Mouse (Mus musculus): ENCODE results near the gene Nectin3. TPM values are rescaled to one million over a fixed set of nuclear protein-coding genes. Genes with fewer than 3 reads are reported as not detected.
A peak's percentile ranks its signal among the peaks of the same experiment; 100 is the strongest.

Nectin3 gene
- polyA plus RNA-seq, 2 experiments: 2.5 to 5.1 TPM

DNA sequence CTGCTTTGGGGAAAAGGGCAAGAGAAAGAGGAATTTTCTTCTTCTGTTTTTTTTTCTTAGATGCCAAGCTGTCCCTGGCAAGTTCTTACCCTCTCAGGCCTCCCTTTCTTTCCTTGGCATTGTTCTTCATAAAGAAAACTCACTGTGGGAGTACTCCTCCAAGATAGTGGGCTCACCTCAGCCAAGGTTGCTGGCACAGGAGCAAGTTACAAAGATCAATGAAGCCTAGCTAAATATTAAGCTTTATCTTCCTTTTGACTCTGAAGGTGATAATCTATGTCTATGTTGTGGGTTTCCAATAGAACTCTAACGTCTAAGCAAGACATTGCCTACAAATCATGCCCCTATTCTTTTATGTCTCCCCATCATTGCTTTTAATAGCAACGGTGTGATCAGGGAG is 21.3 kb upstream of the Nectin3 start:
- H3K4me3 ChIP-seq (ENCODE audit: insufficient read depth in 1 of 2, low read depth in 2 of 2, low read length in 2 of 2): no peak overlapping the region
- H3K27ac ChIP-seq: no peak overlapping the region
- TF ChIP-seq CTCF (IDR thresholded peaks at IDR 0.05; ENCODE audit: low read depth) (no peak), EP300 (IDR thresholded peaks at IDR 0.05; ENCODE audit: low read depth) (no peak)
- DNase-seq (ENCODE audit: low read depth in 3 of 3, low spot score in 3 of 3) (no peak), ATAC-seq (ENCODE audit: insufficient read depth) (no peak)
- no peak overlapping the region for H3K9ac ChIP-seq (replicated peaks)
- H3K27me3 ChIP-seq (ENCODE audit: control insufficient read depth, insufficient read depth, low read length): no peaks in the 10 kb centered on the region
- no peaks in the 10 kb centered on the region for H3K36me3 ChIP-seq (replicated peaks; ENCODE audit: control insufficient read depth, insufficient read depth, low read depth)
- H3K4me2 ChIP-seq (ENCODE audit: low read depth): no peak overlapping the region
- no peaks in the 10 kb centered on the region for H3K9me3 ChIP-seq (ENCODE audit: control insufficient read depth, low read length)
- 58% methylated on average over 2 of the region's 2 CpGs for WGBS (ENCODE audit: insufficient replicate concordance)
- H3K4me1 ChIP-seq (replicated peaks; ENCODE audit: control insufficient read depth in 2 of 2, insufficient read depth in 2 of 2, low read length in 1 of 2): no peaks in the 10 kb centered on the region

DNA sequence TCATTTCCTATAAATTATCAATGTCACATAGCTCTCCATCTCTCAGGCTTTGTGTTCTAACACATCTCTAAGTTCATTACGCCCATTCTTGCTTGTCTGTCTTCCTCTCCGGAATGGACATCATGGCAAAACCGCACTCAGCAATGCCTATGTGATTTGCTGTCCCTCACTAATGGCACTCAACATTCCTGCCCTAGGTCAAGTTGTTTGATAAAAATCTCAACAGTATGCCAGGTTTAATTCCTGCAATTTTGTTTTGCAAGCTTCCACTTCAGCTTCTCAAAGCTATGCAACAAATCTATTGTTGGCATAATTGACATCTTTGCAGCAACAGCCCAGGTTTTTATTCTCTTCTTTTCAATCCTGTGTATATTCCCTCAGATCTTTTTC is 9.6 kb upstream of the Nectin3 start:
- Histone ChIP-seq H3K36me3 (replicated peaks; ENCODE audit: control insufficient read depth, insufficient read depth, low read depth) (no peaks in the 10 kb centered on the region), H3K9ac (replicated peaks) (no peak overlapping the region), H3K4me2 (ENCODE audit: low read depth) (no peak overlapping the region), H3K9me3 (ENCODE audit: control insufficient read depth, low read length) (no peaks in the 10 kb centered on the region), H3K4me3 (ENCODE audit: insufficient read depth in 1 of 2, low read depth in 2 of 2, low read length in 2 of 2) (no peak overlapping the region), H3K27ac (no peak overlapping the region), H3K4me1 (replicated peaks; ENCODE audit: control insufficient read depth in 2 of 2, insufficient read depth in 2 of 2, low read length in 1 of 2) (no peaks in the 10 kb centered on the region; a peak in 1 of 4 replicates), H3K27me3 (ENCODE audit: control insufficient read depth, insufficient read depth, low read length) (no peaks in the 10 kb centered on the region)
- ATAC-seq (ENCODE audit: insufficient read depth) (no peak), DNase-seq (ENCODE audit: low read depth in 3 of 3, low spot score in 3 of 3) (no peak)
- TF ChIP-seq EP300 (IDR thresholded peaks at IDR 0.05; ENCODE audit: low read depth) (no peak), CTCF (IDR thresholded peaks at IDR 0.05; ENCODE audit: low read depth) (no peak)
- 72% methylated on average over 3 of the region's 3 CpGs for WGBS (ENCODE audit: insufficient replicate concordance)

DNA sequence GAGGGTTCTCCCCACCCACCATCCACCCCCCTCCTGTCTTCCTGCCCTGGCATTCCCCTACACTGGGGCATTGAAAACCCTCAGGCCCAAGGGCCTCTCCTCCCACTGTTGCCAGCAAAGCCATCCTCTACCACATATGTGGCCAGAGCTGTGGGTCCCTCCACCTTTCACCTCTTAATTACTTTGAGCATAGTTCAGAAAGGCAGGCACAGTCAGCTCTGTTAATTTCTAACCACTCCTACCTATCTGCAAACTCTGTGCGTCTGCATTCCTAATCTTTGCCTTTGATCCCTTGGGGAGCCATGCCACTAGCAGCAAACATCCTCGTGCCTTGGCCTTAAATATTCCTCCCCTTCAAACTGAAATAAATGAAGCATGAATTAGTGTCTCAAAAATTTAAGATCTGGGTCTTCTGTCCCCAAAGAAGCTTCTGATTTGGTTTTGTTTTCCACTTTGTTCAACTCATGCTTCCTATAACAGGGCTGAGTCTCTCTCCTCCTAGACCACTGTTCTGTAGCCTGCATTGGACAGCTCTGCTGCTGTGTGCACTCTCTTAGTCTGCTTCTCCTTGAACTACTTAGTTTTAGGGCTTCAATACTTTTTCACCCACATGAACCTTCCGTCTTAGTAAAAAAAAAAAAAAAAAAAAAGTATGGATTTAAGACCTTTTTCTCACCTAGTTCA is 9.1 kb upstream of the Nectin3 start:
- 48% methylated on average over 3 of the region's 3 CpGs for WGBS (ENCODE audit: insufficient replicate concordance)
- no peak overlapping the region for H3K27ac ChIP-seq

DNA sequence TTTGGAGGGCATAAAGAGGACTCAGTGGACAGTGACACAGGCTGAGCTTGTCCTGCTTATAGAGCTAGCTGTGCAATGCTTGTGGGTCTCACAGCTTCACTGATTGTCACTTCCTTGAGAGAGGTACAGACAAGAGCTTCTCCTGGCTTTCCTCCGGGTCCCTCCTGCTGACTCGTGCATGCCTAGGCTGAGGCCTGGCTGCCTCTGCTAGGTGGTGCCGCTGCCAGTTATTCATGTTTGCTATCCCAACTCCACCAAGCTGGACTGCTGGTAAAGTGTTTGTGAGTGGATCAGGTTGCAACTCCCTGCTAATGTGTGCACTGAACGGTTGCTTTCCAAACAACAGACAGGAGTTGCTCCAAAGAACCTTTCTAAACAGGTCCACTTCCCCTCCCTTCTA is 5.7 kb upstream of the Nectin3 start:
- no peaks in the 10 kb centered on the region; a peak in 1 of 4 replicates for H3K4me1 ChIP-seq (replicated peaks; ENCODE audit: control insufficient read depth in 2 of 2, insufficient read depth in 2 of 2, low read length in 1 of 2)
- WGBS (ENCODE audit: insufficient replicate concordance): 68% methylated on average over 4 of the region's 4 CpGs
- no peak for TF ChIP-seq CTCF (IDR thresholded peaks at IDR 0.05; ENCODE audit: low read depth)
- no peak for TF ChIP-seq EP300 (IDR thresholded peaks at IDR 0.05; ENCODE audit: low read depth)
- no peak overlapping the region for H3K4me3 ChIP-seq (ENCODE audit: insufficient read depth in 1 of 2, low read depth in 2 of 2, low read length in 2 of 2)
- no peak overlapping the region for H3K9ac ChIP-seq (replicated peaks)
- ATAC-seq (ENCODE audit: insufficient read depth) (no peak), DNase-seq (ENCODE audit: low read depth in 3 of 3, low spot score in 3 of 3) (no peak)
- H3K36me3 ChIP-seq (replicated peaks; ENCODE audit: control insufficient read depth, insufficient read depth, low read depth): no peaks in the 10 kb centered on the region
- no peaks in the 10 kb centered on the region for H3K9me3 ChIP-seq (ENCODE audit: control insufficient read depth, low read length)
- peaks cover 2% of the 10 kb centered on the region for H3K27me3 ChIP-seq (ENCODE audit: control insufficient read depth, insufficient read depth, low read length)
- no peak overlapping the region for H3K27ac ChIP-seq
- H3K4me2 ChIP-seq (ENCODE audit: low read depth): no peak overlapping the region

More for the DNA sequence above, 9.1 kb upstream of the Nectin3 start:
- Histone ChIP-seq H3K9ac (replicated peaks) (no peak overlapping the region), H3K4me1 (replicated peaks; ENCODE audit: control insufficient read depth in 2 of 2, insufficient read depth in 2 of 2, low read length in 1 of 2) (no peaks in the 10 kb centered on the region; a peak in 1 of 4 replicates), H3K27me3 (ENCODE audit: control insufficient read depth, insufficient read depth, low read length) (no peaks in the 10 kb centered on the region), H3K9me3 (ENCODE audit: control insufficient read depth, low read length) (no peaks in the 10 kb centered on the region), H3K36me3 (replicated peaks; ENCODE audit: control insufficient read depth, insufficient read depth, low read depth) (no peaks in the 10 kb centered on the region), H3K4me3 (ENCODE audit: insufficient read depth in 1 of 2, low read depth in 2 of 2, low read length in 2 of 2) (no peak overlapping the region), H3K4me2 (ENCODE audit: low read depth) (no peak overlapping the region)
- 0 out of 2 replicates have a peak, but pooled peaks have one; percentile 23 for ATAC-seq (ENCODE audit: insufficient read depth)
- TF ChIP-seq CTCF (IDR thresholded peaks at IDR 0.05; ENCODE audit: low read depth) (no peak), EP300 (IDR thresholded peaks at IDR 0.05; ENCODE audit: low read depth) (no peak)
- DNase-seq (ENCODE audit: low read depth in 3 of 3, low spot score in 3 of 3): no peak

DNA sequence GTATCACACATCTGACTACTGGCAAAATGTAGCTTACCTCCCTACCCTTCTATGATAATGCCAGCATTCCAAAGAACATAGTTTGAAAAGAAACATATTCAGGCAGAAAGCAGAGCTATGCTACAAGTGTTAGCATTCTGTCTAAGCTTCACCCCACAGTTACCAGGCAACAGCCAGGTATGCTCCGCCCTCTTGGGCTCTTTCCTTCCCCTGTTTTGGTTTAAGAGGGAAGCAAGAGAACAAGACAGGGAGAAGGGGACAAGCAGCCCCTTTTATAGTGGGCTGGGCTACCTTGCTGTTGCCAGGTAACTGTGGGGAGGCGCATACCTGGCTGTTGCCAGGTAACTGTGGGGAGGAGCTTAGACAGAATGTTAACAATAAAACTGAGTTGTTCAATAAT is 4.0 kb upstream of the Nectin3 start:
- Histone ChIP-seq H3K27me3 (ENCODE audit: control insufficient read depth, insufficient read depth, low read length) (peaks cover 19% of the 10 kb centered on the region), H3K9ac (replicated peaks) (no peak overlapping the region), H3K4me3 (ENCODE audit: insufficient read depth in 1 of 2, low read depth in 2 of 2, low read length in 2 of 2) (no peak overlapping the region), H3K9me3 (ENCODE audit: control insufficient read depth, low read length) (no peaks in the 10 kb centered on the region), H3K4me1 (replicated peaks; ENCODE audit: control insufficient read depth in 2 of 2, insufficient read depth in 2 of 2, low read length in 1 of 2) (no peaks in the 10 kb centered on the region), H3K27ac (no peak overlapping the region), H3K36me3 (replicated peaks; ENCODE audit: control insufficient read depth, insufficient read depth, low read depth) (no peaks in the 10 kb centered on the region), H3K4me2 (ENCODE audit: low read depth) (no peak overlapping the region)
- no peak for DNase-seq (ENCODE audit: low read depth in 3 of 3, low spot score in 3 of 3)
- 60% methylated on average over 2 of the region's 2 CpGs for WGBS (ENCODE audit: insufficient replicate concordance)
- no peak for ATAC-seq (ENCODE audit: insufficient read depth)
- TF ChIP-seq EP300 (IDR thresholded peaks at IDR 0.05; ENCODE audit: low read depth): no peak
- no peak for TF ChIP-seq CTCF (IDR thresholded peaks at IDR 0.05; ENCODE audit: low read depth)
